In the genomic region with DNA sequence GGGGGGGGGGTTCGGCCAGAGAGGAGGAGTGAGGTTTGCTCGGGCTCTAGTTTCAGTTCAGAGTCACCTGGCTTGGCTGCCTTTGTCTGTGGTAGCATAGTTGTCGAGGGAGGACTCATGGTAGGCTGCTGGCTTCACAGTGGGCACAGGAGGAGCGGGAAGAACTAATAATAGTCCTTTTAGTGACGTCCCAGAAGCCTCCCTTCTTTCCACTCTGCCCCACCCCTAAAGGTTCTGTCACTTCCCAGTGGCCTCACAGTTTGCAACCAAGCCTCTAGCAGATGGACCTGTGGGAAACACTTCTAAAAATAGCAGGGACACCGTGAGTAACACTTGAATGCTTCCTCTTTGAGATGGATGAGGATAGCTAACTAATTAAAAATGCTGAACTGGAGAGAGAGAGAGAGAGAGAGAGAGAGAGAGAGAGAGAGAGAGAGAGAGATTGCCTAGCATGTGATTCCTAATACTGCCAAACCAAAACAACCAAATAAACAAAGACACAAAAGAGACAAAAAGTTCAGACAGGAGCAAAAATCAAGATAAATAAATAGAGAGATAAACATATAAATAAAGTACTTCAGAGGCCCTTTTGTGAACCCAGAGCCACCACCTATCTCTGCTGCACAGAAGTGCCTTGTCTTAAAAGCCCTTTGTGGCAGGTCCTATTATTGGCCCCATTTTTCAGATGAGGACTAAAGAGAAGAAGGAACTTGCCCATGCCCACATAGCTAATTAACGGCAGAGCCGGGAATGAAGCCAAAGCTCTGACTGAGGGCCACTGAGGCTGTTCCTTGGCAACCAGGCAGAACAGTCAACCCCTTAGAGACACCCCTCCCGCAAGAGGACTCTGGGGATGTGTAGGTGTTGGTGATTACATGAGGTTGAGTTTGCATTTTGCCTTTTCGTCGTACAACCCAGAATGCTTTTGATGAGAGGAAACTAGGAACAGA, we compare ENCODE assay signal across 8 mouse cellular contexts. TPM values are rescaled to one million over a fixed set of nuclear protein-coding genes. Genes with fewer than 3 reads are reported as not detected.
DNase-seq lines count a peak whose midpoint lies in the region; ATAC-seq and TF ChIP-seq lines count a peak whose summit lies in the region.

No protein-coding gene starts in this region.

- 12% methylated on average over 11 of the region's 11 CpGs for WGBS in forebrain, embryonic 16.5 days
- WGBS in kidney, adult 2 months, result 30% methylated on average over 11 of the region's 11 CpGs

- DNase-seq in adrenal gland, adult (ENCODE audit: inconsistent age in 2 of 2, low spot score in 1 of 2), result peak; percentile 36 to 66
- no peak for DNase-seq in adrenal gland, adult 18-20 months (ENCODE audit: low spot score in 2 of 2)
- peak; percentile 41 for DNase-seq in NIH3T3 (ENCODE audit: low read depth)
- DNase-seq in kidney, adult 2 months, result peak; percentile 56
- peak; percentile 48 for DNase-seq in lung, postnatal 10 days
- DNase-seq in embryo, embryonic 10.5 days (ENCODE audit: low spot score), result no peak

- TF ChIP-seq CTCF in kidney, adult 2 months (conservative IDR thresholded peaks at IDR 0.05; ENCODE audit: insufficient read depth, insufficient read length, low read depth, low read length), result no peak

- H3K27ac ChIP-seq in forebrain, embryonic 16.5 days (ENCODE audit: low read length), result no peak overlapping the region
- no peak overlapping the region for H3K27ac ChIP-seq in kidney, adult 2 months (ENCODE audit: insufficient read depth, low read depth, low read length)

- no peak overlapping the region for H3K4me3 ChIP-seq in forebrain, embryonic 16.5 days (replicated peaks; ENCODE audit: low read length)
- no peak overlapping the region for H3K4me3 ChIP-seq in kidney, adult 2 months (ENCODE audit: insufficient read depth, low read depth, low read length)

- TF ChIP-seq POLR2A in kidney, adult 2 months (IDR thresholded peaks at IDR 0.05; ENCODE audit: low read depth, low read length), result no peak

- H3K27me3 ChIP-seq in forebrain, embryonic 16.5 days (replicated peaks; ENCODE audit: control insufficient read depth, insufficient read depth, low read length), result no peaks in the 10 kb centered on the region
- H3K27me3 ChIP-seq in kidney, adult 2 months (replicated peaks; ENCODE audit: control insufficient read depth, insufficient read depth, low read length), result no peaks in the 10 kb centered on the region

- ATAC-seq in forebrain, embryonic 16.5 days, result peak; percentile 70
- ATAC-seq in inflammation-experienced regulatory T-cells, adult 6 months, result no peak

- no peak overlapping the region for H3K4me2 ChIP-seq in forebrain, embryonic 16.5 days (ENCODE audit: low read length)

- no peaks in the 10 kb centered on the region for H3K36me3 ChIP-seq in forebrain, embryonic 16.5 days (ENCODE audit: control insufficient read depth, insufficient read depth)
- H3K36me3 ChIP-seq in kidney, adult 2 months (ENCODE audit: control insufficient read depth, insufficient read depth, low read length), result no peaks in the 10 kb centered on the region

- H3K4me1 ChIP-seq in forebrain, embryonic 16.5 days (replicated peaks; ENCODE audit: control insufficient read depth, insufficient read depth, low read length), result peaks cover 12% of the 10 kb centered on the region
- 0 out of 2 replicates have a peak, but pooled peaks cover 2% of the 10 kb centered on the region for H3K4me1 ChIP-seq in kidney, adult 2 months (ENCODE audit: control insufficient read depth, insufficient read depth, low read length)

- H3K9me3 ChIP-seq in forebrain, embryonic 16.5 days (ENCODE audit: control insufficient read depth, low read length), result no peaks in the 10 kb centered on the region

- H3K9ac ChIP-seq in forebrain, embryonic 16.5 days (replicated peaks; ENCODE audit: low read depth, low read length), result no peak overlapping the region

RNA-seq across cellular contexts. Expression of gene Serp2, which starts 54.0 kb away (rescaled TPM):
- total RNA-seq in adrenal gland, adult 18-20 months (2021), result 1 to 10 TPM; 4.8 to 5.0 TPM
- polyA plus RNA-seq in forebrain, embryonic 16.5 days (2015; fragmentation: Nextera tagmentation; extraction: Ambion mirVana), result 124 and 163 TPM in 2 replicates
- 1.0 and 2.0 TPM in 2 replicates for polyA plus RNA-seq in kidney, adult 2 months (2012; rRNA removed)
- 10 to 100 TPM in 1 of 3 experiments, 1 to 10 TPM in 2; 1.5 to 11.1 (median 2.5) TPM for polyA plus RNA-seq in inflammation-experienced regulatory T-cells, adult 6 months (2017; shearing (Covaris generic))

Comparison
In these comparisons a context has a peak if more than half of its experiments do, and no peak if none do; other contexts are left out.
1. DNase-seq: peak in adrenal gland, adult (2 of 2), NIH3T3 (single experiment), kidney, adult 2 months (single experiment) and lung, postnatal 10 days (single experiment); none in adrenal gland, adult 18-20 months (0 of 2) and embryo, embryonic 10.5 days (single experiment).
2. RNA of gene Serp2, which starts 54.0 kb away (polyA plus RNA-seq): 124 to 163 TPM in forebrain, embryonic 16.5 days; 1.5 to 11.1 TPM in inflammation-experienced regulatory T-cells, adult 6 months and 1.0 to 2.0 TPM in kidney, adult 2 months; every median in the first group is over 10 times any median in the second.